Mouse (Mus musculus): ENCODE results near the gene Gm10972.
"Not testable (repeated sequence)": the region's sequence is repeated elsewhere in the genome, so short reads cannot be mapped to it uniquely, and the experiment has no call there.

DNA sequence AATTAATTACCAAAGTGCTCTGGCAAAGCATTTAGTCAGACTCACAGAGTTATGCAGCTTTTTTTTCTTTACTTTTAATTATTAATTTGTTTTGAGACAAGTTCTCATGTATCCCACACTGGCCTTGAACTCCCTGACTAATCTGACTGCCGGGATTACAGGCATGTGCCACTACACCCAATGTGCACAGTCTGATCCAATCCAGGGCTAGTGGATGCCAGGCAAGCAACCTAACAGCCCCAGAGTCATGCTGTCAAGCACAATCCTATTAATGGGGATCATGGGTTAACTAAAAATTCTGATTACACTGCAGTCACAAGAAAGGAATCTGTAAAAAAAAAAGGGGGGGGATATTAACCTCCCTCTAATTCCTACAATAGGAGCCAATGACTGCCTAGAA lies 11.1 kb downstream of the Gm10972 start:
- not testable (repeated sequence) for TF ChIP-seq CTCF, POLR2A (IDR thresholded peaks at IDR 0.05; ENCODE audit: extremely low read depth, insufficient read depth, low read length)

Measured in cortical plate, adult 2 months (tissue).